Mouse (Mus musculus) midbrain, embryonic 10.5 days (tissue): ENCODE measurements at regions not wholly inside any gene's neighbourhood (a gene's known extent, or its start where the extent isn't known, plus 50 kb on each side); places are given as distances from the start of the nearest gene placed in this dataset.

Source experiments
- DNase-seq: peaks from one replicate; pipeline ENCODE4 v3.0.0-alpha.2; 2017; ENCODE audit warnings: low spot score
- H3K27ac ChIP-seq: fragments of 300-500 bp; sonication (generic); replicated peaks from 2 replicates; pipeline ENCODE4 v1.5.1; 2016; ENCODE audit warnings: mild to moderate bottlenecking
- H3K27me3 ChIP-seq: fragments of 300-500 bp; sonication (generic); 2 replicates; pipeline ENCODE4 v1.6.1; 2016; ENCODE audit warnings: low read depth, mild to moderate bottlenecking; ENCODE audit not compliant: poor library complexity, severe bottlenecking
- H3K36me3 ChIP-seq: fragments of 300-500 bp; sonication (generic); 2 replicates; pipeline ENCODE4 v1.6.1; 2016; ENCODE audit warnings: mild to moderate bottlenecking, moderate library complexity
- H3K4me1 ChIP-seq: fragments of 300-500 bp; sonication (generic); 2 replicates; pipeline ENCODE4 v1.6.1; 2016
- H3K4me3 ChIP-seq: fragments of 300-500 bp; sonication (generic); 2 replicates; pipeline ENCODE4 v1.5.1; 2016; ENCODE audit warnings: mild to moderate bottlenecking, moderate library complexity
- H3K9me3 ChIP-seq: fragments of 300-500 bp; sonication (generic); replicated peaks from 2 replicates; pipeline ENCODE4 v1.6.1; 2016; ENCODE audit warnings: mild to moderate bottlenecking
- WGBS: fragments of 180-500 bp; shearing (Covaris S2); methylation state at CpG from one replicate; pipeline ENCODE4 v1.1.7; 2016; 5-methylcytosine and 5-hydroxymethylcytosine counted together

DNA sequence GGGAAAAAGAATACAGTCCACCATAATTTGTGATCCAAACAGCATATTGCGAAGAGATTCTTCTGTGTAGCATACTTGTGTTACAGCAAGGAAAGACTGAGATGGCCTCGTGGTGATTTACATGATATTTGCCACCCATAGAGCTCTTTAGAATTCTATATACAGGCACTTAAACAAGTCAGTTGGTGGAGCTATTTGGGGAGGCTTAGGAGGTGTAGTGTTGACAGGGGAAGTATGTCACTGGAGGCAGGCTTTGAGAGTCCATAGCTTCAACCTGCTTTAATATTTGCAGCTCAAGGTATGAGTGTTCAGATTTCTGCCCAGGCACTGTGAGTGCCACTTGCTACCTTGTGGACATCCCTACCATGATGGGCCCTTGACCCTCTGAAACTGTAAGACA, 187.3 kb downstream of the Ostf1 start:
- no peaks in the 10 kb centered on the region for H3K9me3 ChIP-seq
- WGBS, result 80% methylated on average over 2 of the region's 2 CpGs
- no peaks in the 10 kb centered on the region for H3K36me3 ChIP-seq
- H3K27ac ChIP-seq, result no peak overlapping the region
- no peaks in the 10 kb centered on the region for H3K4me1 ChIP-seq
- H3K4me3 ChIP-seq, result no peak overlapping the region
- H3K27me3 ChIP-seq, result no peaks in the 10 kb centered on the region
- DNase-seq, result no peak

DNA sequence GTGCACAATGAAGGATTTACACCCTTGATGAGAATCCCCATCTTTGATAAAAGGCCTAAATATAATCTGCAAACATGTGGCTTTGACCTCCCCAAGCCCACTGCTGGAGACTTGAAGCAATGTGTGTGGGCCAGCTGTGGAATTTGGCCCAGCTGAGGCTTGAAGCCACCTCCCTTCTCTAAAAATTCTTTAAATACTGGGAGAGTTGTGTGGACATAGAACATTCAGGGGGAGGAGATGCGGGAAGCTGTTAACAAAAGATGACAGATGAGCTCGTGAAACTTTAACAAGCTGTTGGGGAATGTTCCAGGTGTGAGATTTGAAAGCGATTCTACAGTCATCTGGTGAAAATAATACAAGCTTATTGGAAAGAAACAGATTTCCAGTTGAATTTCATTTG, 195.3 kb downstream of the Ostf1 start:
- H3K4me1 ChIP-seq, result peaks cover 5% of the 10 kb centered on the region; the same call in 1 of the 2 replicates
- H3K9me3 ChIP-seq, result no peaks in the 10 kb centered on the region
- no peak overlapping the region for H3K27ac ChIP-seq
- no peaks in the 10 kb centered on the region for H3K36me3 ChIP-seq
- no peak overlapping the region for H3K4me3 ChIP-seq
- no peak for DNase-seq
- WGBS, result 75% methylated on average over 3 of the region's 3 CpGs
- no peaks in the 10 kb centered on the region for H3K27me3 ChIP-seq

DNA sequence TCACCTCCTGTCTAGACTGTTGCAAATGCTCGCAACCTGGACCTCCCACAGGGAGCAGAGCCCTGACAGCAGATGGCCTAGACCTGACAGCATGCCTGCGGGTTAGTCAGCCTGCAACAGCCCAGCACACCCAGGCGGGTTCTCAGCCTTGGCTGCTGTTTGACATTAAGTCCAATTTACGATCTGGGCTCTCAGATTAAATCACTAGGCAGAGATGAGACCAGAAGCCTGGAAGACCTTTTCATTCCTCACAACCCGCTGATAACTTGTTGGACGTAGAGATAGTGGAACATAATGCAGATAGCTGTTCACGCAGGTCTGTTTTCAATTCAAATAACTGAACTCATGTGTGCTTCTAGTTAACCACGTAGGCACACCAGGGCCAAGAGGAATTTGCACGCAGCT, 211.2 kb downstream of the Ostf1 start:
- DNase-seq, result peak; percentile 21
- Histone ChIP-seq H3K4me3 (no peak overlapping the region), H3K9me3 (no peaks in the 10 kb centered on the region), H3K4me1 (no peaks in the 10 kb centered on the region), H3K27ac (no peak overlapping the region), H3K36me3 (no peaks in the 10 kb centered on the region), H3K27me3 (no peaks in the 10 kb centered on the region)
- 70% methylated on average over 9 of the region's 9 CpGs for WGBS

DNA sequence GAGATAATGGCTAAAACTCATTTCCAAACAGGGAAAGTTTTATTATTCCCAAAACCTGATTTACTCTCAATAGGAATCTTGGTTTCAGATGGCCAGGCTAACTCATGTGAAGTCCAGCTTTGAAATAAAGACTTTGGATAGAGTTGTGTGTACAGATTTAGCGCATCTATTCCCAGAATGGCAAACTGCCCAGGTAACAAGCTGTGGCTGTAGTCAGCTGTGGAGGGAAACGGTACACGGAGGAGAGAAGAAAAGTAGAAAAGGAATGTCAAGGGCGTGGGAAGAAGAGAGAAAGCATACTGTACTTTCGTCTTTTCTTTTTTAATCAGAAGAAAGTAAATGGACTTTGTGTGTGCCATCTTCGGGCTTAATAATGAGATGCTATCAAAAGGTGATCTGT, 213.1 kb downstream of the Ostf1 start:
- H3K4me3 ChIP-seq, result no peak overlapping the region
- H3K27me3 ChIP-seq, result no peaks in the 10 kb centered on the region
- H3K9me3 ChIP-seq, result no peaks in the 10 kb centered on the region
- no peak overlapping the region for H3K27ac ChIP-seq
- WGBS, result 90% methylated on average over 6 of the region's 6 CpGs
- H3K4me1 ChIP-seq, result no peaks in the 10 kb centered on the region
- H3K36me3 ChIP-seq, result no peaks in the 10 kb centered on the region
- DNase-seq, result no peak

DNA sequence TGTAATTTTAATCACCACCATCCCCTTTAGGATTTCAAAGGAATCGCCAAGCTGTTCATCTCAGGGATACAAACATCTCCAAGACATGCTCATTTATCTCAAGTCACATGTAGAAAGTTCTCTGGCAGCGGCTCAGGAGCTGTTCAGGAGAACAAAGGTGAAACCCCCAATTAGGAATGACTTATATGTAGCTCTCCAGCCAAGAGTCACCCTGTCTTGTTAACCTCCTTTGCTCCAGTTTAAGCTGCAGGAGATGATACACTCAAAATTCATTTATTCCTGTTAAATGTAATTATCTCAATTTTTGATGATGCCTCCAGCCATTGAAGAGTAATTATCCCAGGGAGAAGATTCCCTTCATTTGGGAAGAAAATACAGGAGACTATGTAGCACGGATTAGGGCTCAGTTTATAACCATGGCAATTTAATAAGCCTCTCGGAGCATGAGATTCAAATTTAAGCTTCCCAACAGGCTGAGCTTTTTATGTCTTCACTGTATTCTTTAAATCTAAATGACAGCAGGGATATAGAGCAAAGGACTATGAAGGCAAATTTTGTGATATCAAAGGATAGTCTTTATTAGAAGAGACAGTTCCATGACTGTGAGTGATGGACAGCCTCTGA, 254.0 kb downstream of the Ostf1 start:
- Histone ChIP-seq H3K9me3 (no peaks in the 10 kb centered on the region), H3K36me3 (no peaks in the 10 kb centered on the region), H3K4me1 (no peaks in the 10 kb centered on the region), H3K27me3 (no peaks in the 10 kb centered on the region), H3K4me3 (no peak overlapping the region), H3K27ac (no peak overlapping the region)
- 86% methylated on average over 4 of the region's 4 CpGs for WGBS
- DNase-seq, result no peak

DNA sequence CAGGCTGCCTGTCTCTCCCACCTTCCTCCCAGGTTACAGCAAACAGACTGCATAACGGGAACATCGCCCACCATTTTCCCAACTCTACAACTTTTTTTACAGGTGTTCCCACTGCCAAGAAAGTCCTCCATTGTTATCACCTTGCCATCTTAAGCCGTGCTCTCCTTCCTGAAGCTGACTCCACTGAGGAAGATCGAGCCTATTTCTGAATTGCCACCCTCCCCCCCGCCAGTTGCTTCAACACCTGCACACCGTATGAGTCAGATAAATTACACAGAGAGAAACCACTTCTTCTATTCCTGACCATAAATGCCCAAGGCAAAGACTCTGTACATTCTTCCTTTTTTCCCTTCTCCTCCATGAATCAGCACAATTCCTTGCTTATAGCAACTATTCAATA, 263.0 kb downstream of the Ostf1 start:
- DNase-seq, result no peak
- H3K36me3 ChIP-seq, result no peaks in the 10 kb centered on the region
- H3K27me3 ChIP-seq, result no peaks in the 10 kb centered on the region
- 86% methylated on average over 6 of the region's 6 CpGs for WGBS
- H3K9me3 ChIP-seq, result no peaks in the 10 kb centered on the region
- no peaks in the 10 kb centered on the region for H3K4me1 ChIP-seq
- no peak overlapping the region for H3K27ac ChIP-seq
- H3K4me3 ChIP-seq, result no peak overlapping the region

DNA sequence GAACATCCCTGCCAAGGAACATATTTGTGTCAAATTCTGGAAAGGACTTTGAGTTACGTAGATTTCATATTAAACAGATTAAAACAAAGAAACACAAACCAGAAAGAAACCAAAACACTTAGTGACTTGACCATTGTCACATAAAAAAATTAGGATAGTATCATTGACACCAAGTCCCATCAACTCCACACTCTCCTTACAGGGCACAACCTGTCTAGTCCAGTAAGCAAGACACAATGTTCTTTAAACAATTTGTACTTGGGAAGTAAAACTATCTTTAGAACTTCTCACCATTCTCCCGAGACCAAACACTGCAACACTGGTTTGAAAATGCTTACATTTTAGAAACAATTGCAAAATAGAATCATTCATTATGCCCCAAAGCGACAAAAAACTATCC, 277.7 kb downstream of the Ostf1 start:
- Histone ChIP-seq H3K36me3 (no peaks in the 10 kb centered on the region), H3K9me3 (no peaks in the 10 kb centered on the region), H3K27me3 (no peaks in the 10 kb centered on the region), H3K4me1 (no peaks in the 10 kb centered on the region), H3K4me3 (no peak overlapping the region), H3K27ac (no peak overlapping the region)
- no peak for DNase-seq
- 86% methylated on average over 3 of the region's 3 CpGs for WGBS

DNA sequence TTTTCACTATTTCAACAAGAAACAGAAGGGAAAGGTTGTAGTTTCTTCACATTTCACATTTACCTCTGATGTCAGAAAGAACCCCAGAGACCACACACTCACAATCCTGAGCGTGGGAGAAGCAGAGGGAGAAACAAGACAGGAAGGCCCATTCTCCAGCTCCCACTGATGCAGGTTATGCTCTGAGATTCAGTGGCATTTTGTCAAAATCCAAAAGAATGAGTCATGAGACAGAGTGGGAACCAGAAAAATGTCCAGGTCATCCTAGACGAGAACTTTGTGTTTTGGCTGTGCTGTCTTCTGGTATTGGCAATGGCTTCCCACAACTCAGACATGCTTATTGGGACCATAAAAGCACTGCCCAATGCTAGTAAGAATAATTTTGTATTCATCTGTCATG, 285.9 kb downstream of the Ostf1 start:
- H3K27me3 ChIP-seq, result no peaks in the 10 kb centered on the region
- H3K27ac ChIP-seq, result no peak overlapping the region
- WGBS, result 88% methylated on average over 2 of the region's 2 CpGs
- no peak for DNase-seq
- no peaks in the 10 kb centered on the region for H3K36me3 ChIP-seq
- H3K9me3 ChIP-seq, result no peaks in the 10 kb centered on the region
- H3K4me3 ChIP-seq, result no peak overlapping the region
- H3K4me1 ChIP-seq, result no peaks in the 10 kb centered on the region

DNA sequence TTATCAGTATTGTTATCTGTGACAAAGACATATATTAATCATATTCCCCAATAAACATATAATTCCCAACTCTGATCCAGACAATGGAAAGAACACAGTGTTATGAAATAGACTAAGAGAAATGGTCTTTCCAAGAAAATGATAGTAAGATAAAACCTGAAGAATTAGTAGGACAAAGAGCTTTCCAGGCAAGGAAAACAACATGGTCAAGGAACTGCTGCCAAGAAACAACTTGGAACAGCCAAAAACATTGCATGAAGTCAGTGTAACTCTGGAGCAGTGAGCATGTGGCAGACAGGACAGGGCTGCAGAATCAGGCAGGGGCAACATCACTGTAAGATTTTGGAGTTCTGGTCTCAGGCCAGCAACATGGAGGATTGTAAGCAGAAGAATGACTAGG, 288.0 kb downstream of the Ostf1 start:
- Histone ChIP-seq H3K27me3 (no peaks in the 10 kb centered on the region), H3K4me3 (no peak overlapping the region), H3K4me1 (no peaks in the 10 kb centered on the region), H3K36me3 (no peaks in the 10 kb centered on the region), H3K27ac (no peak overlapping the region), H3K9me3 (no peaks in the 10 kb centered on the region)
- DNase-seq, result no peak

DNA sequence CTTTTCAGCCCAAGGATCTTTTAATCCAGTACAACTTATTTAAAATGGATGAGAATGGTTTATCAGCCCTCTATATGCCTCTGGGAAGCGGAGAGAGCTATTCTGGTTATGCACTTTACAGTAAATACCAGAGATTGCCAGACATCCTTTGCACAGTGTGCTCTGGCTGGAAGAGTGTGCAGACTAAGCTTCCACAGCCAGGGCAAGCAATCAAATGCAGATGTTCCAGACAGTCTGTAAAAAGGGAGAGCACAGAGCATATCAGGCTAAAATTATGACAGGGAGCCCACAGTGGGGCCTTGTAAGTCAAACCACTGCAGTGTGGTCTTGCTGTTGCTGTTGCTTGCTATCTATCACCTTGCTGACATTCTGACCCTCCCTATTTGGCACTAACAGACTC, 288.6 kb downstream of the Ostf1 start:
- H3K4me3 ChIP-seq, result no peak overlapping the region
- DNase-seq, result no peak
- 90% methylated on average over 1 of the region's 1 CpGs for WGBS
- H3K9me3 ChIP-seq, result no peaks in the 10 kb centered on the region
- no peaks in the 10 kb centered on the region for H3K27me3 ChIP-seq
- H3K27ac ChIP-seq, result no peak overlapping the region
- no peaks in the 10 kb centered on the region for H3K4me1 ChIP-seq
- no peaks in the 10 kb centered on the region for H3K36me3 ChIP-seq

DNA sequence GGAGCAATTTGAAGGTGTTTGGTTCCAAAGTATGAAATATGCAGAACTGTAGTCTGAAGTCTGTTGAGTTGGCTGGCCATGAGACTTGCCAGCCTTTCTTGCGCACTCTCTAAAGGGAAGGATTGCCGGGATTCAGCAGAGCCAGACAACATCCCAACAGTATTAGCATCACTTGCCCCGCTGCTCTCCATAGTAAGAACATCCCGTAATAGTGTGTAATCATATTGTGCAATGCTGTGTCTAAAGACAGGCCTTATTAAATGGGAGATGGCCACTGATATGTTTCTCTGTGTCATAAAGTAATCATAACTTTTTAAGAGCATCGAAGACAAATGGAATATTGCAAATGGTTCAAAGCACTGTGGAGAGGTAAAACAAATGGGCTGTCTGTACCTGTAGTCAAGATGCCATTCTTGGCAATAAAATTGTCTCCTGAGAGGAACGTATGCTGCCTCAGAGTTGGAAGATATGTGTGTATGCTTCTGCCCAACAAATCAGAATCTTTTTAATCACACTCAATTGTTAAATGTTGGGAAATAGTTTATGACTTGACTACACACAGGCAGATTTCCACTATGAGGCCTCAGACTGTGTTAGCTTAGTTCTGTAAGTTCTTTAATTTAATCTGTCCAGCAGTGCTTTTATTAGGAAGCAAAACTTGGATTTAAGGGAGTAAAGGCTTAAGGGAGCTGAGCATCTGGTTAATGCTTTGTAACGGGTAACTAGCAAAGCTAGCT, 293.6 kb downstream of the Ostf1 start:
- WGBS, result 88% methylated on average over 7 of the region's 7 CpGs

DNA sequence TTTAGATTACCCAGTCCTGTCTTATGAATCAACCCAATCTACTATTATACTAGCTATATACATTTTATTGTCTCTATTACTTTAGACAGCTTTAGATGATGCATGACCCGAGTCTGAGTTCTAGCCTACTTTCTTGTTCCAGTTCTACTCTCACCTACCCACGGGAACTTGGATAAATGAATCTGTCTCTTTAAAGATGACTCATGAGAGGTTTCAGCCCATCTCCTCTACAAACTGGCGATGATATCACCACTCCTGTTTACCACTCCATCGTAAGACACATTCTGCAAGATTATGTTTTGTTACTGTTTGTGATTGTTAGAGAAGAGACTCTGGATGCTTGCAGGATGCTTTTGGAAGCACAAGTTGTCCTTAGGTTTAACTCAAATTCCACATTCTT, 295.0 kb downstream of the Ostf1 start:
- no peak overlapping the region for H3K4me3 ChIP-seq
- H3K27ac ChIP-seq, result no peak overlapping the region
- WGBS, result 91% methylated on average over 4 of the region's 4 CpGs
- H3K4me1 ChIP-seq, result no peaks in the 10 kb centered on the region
- H3K9me3 ChIP-seq, result no peaks in the 10 kb centered on the region
- H3K27me3 ChIP-seq, result no peaks in the 10 kb centered on the region
- no peak for DNase-seq
- no peaks in the 10 kb centered on the region for H3K36me3 ChIP-seq

More for the DNA sequence above, 293.6 kb downstream of the Ostf1 start:
- Histone ChIP-seq H3K9me3 (no peaks in the 10 kb centered on the region), H3K4me1 (no peaks in the 10 kb centered on the region), H3K36me3 (no peaks in the 10 kb centered on the region), H3K4me3 (no peak overlapping the region), H3K27ac (no peak overlapping the region), H3K27me3 (no peaks in the 10 kb centered on the region)
- no peak for DNase-seq

DNA sequence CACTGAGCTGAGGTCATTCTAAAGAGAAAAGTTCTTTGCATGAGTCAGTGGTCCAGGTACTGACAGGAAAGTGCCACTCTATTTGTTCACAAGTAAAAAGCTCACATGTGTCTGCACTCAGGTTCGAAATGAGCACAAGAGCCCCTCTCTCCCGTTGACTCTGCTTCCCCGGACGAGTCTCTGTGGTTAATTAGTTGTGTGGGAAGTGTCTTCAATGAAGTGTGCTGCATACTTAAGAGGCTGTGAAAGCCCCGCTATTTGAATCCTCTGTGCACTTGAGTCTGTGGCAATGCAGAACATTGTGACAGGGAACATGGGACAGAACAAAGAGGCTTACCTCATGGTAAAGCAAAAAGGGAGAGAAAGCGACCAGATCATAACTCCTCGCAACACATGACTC, 297.0 kb downstream of the Ostf1 start:
- 61% methylated on average over 7 of the region's 7 CpGs for WGBS
- Histone ChIP-seq H3K4me3 (no peak overlapping the region), H3K27me3 (no peaks in the 10 kb centered on the region), H3K9me3 (no peaks in the 10 kb centered on the region), H3K36me3 (no peaks in the 10 kb centered on the region), H3K27ac (no peak overlapping the region), H3K4me1 (no peaks in the 10 kb centered on the region)
- no peak for DNase-seq
